Mouse (Mus musculus) heart, postnatal 0 days (tissue): ENCODE measurements at regions not wholly inside any gene's neighbourhood (a gene's known extent, or its start where the extent isn't known, plus 50 kb on each side); places are given as distances from the start of the nearest gene placed in this dataset.
A peak's percentile ranks its signal among the peaks of the same experiment; 100 is the strongest.
"Not testable (repeated sequence)": the region's sequence is repeated elsewhere in the genome, so short reads cannot be mapped to it uniquely, and the experiment has no call there.

Source experiments
- ATAC-seq: fragments of 200-750 bp; cut with Nextera tagmentation; 2 replicates; pipeline ENCODE4 v1.8.0; 2017; ENCODE audit warnings: low read depth, moderate number of reproducible peaks, moderate library complexity; ENCODE audit not compliant: insufficient read depth
- DNase-seq: peaks from one replicate; pipeline ENCODE4 v3.0.0-alpha.2; 2016; ENCODE audit warnings: low spot score
- H3K27ac ChIP-seq: fragments of 300-500 bp; sonication (generic); 2 replicates; pipeline ENCODE4 v1.5.1; 2014; ENCODE audit warnings: low read depth, mild to moderate bottlenecking
- H3K27me3 ChIP-seq: fragments of 300-500 bp; sonication (generic); 2 replicates; pipeline ENCODE4 v1.6.1; 2014; ENCODE audit warnings: low read length, mixed read lengths; ENCODE audit not compliant: control insufficient read depth, insufficient read depth
- H3K36me3 ChIP-seq: fragments of 300-500 bp; sonication (generic); replicated peaks from 2 replicates; pipeline ENCODE4 v1.6.1; 2014; ENCODE audit warnings: low read length, mixed read lengths; ENCODE audit not compliant: control insufficient read depth, insufficient read depth
- H3K4me1 ChIP-seq: fragments of 300-500 bp; sonication (generic); 2 replicates; pipeline ENCODE4 v1.6.1; 2014; ENCODE audit warnings: antibody characterized with exemption; ENCODE audit not compliant: control insufficient read depth, insufficient read depth
- H3K4me2 ChIP-seq: fragments of 300-500 bp; sonication (generic); 2 replicates; pipeline ENCODE4 v1.6.1; 2014; ENCODE audit warnings: low read depth, mild to moderate bottlenecking, low read length, moderate library complexity
- H3K4me3 ChIP-seq: fragments of 300-500 bp; sonication (generic); 2 replicates; pipeline ENCODE4 v1.5.1; 2014; ENCODE audit warnings: low read depth, low read length
- H3K9ac ChIP-seq: fragments of 300-500 bp; sonication (generic); replicated peaks from 2 replicates; pipeline ENCODE4 v1.6.1; 2014; ENCODE audit warnings: low read depth, low read length, mixed read lengths
- H3K9me3 ChIP-seq: fragments of 300-500 bp; sonication (generic); replicated peaks from 2 replicates; pipeline ENCODE4 v1.6.1; 2016; ENCODE audit warnings: low read length; ENCODE audit not compliant: control insufficient read depth
- CTCF ChIP-seq: IDR thresholded peaks from 2 replicates; pipeline ENCODE4 v1.5.1; 2016; ENCODE audit warnings: antibody characterized with exemption, control low read depth, low read depth
- EP300 ChIP-seq: IDR thresholded peaks from 2 replicates; pipeline ENCODE4 v1.6.1; 2016; ENCODE audit warnings: antibody characterized with exemption, low read depth
- WGBS: fragments of 180-500 bp; shearing (Covaris S2); extraction: QIAGEN DNeasy Blood & Tissue Kit; methylation state at CpG from one replicate; pipeline ENCODE4 v1.1.7; 2014; 5-methylcytosine and 5-hydroxymethylcytosine counted together

DNA sequence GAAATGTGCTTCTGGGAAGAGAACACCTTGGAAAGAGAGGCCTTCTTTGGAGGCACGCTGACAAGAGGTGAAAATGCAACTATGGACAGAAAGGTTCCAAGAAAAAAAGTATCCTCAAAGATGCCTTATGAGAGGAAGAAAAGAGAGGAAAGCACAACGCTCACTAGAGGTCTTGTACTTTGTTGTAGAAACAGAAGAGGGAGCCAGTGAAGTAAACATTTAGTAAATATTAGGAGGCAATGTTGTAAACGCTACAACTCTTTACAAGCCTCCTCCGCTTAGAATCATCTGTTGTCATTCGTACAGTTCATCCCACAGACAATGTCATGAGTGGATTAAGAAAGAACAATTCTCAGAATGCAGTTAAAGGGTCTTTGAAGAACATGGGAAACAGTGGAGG, 77.4 kb downstream of the Tfpi2 start:
- H3K27ac ChIP-seq, result no peak overlapping the region
- no peaks in the 10 kb centered on the region for H3K4me1 ChIP-seq
- H3K9ac ChIP-seq, result no peak overlapping the region
- no peak overlapping the region for H3K4me3 ChIP-seq
- no peak for ATAC-seq
- peak; percentile 27 for DNase-seq
- H3K9me3 ChIP-seq, result no peaks in the 10 kb centered on the region
- no peak overlapping the region for H3K4me2 ChIP-seq
- H3K27me3 ChIP-seq, result no peaks in the 10 kb centered on the region
- no peak for TF ChIP-seq EP300
- peak; percentile 26; the same call in 1 of the 2 replicates for TF ChIP-seq CTCF
- no peaks in the 10 kb centered on the region for H3K36me3 ChIP-seq
- 48% methylated on average over 5 of the region's 5 CpGs for WGBS

DNA sequence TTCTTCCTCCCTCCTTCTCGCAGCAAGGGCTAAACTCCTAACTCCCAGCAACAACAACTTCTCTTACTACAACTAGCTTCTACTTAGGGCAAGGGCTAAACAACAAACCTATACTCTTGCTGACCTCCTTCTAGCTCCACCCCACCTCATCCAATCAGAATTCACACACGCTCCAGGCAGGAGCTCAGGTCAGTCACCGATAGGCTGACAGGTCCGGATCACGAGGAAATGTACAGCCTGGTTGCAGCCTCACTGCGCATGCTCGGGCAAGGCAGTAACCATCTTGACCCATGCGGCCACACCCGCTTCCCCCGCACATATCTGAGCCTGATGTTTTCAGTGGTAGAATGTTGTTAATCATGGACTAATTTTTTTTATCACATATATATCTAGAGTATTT, 84.0 kb downstream of the Tfpi2 start:
- no peak for TF ChIP-seq EP300
- TF ChIP-seq CTCF, result no peak
- Histone ChIP-seq H3K9me3 (no peaks in the 10 kb centered on the region), H3K27ac (no peak overlapping the region), H3K9ac (no peak overlapping the region), H3K4me3 (no peak overlapping the region), H3K27me3 (no peaks in the 10 kb centered on the region), H3K4me2 (no peak overlapping the region), H3K36me3 (no peaks in the 10 kb centered on the region), H3K4me1 (no peaks in the 10 kb centered on the region)
- WGBS, result 79% methylated on average over 10 of the region's 10 CpGs
- no peak for ATAC-seq
- no peak for DNase-seq

DNA sequence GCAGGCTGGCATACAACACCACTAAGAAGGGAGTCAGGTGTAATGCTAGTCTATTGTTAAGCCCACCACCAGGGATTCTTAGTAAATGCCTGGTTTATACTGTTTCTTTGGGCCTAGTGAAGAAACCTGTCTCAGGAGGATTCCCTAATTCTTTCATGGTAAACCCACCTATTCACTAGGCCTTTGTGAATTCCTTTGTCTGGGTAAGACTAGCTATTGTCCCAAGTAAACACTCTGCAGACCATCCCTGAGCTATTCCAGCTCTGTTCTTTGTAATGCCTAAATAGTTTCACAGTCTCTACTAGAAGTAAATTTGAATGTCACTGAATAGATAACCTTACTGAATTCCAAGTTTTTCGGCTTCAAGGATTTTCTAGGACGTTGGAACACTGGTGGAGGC, 111.3 kb upstream of the Calcr start:
- not testable (repeated sequence) for H3K27ac ChIP-seq, H3K9me3 ChIP-seq, H3K36me3 ChIP-seq, H3K4me3 ChIP-seq, H3K9ac ChIP-seq, ATAC-seq, H3K4me1 ChIP-seq, H3K27me3 ChIP-seq, H3K4me2 ChIP-seq, DNase-seq
- 60% methylated on average over 2 of the region's 2 CpGs for WGBS

DNA sequence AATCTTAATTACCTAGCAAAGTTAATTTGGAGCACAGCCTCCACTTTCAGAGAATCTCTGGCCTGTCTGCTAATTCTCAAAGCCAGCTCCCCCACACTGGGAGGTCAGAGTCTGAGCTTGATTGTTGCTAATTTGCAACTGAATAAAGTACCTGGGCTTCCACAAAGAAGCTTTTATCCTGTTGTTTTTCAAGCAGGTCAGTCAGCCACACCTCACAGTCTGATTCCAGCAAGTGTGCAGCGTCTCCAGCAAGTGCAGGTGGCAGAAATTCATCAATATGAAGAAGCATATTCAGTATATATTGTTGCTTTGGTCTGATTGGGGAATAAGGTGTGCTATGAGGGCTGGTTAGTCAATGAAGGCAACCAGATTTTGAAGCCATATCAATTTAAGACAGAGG, 110.3 kb upstream of the Calcr start:
- H3K36me3 ChIP-seq, H3K4me1 ChIP-seq, H3K27ac ChIP-seq, H3K9ac ChIP-seq, H3K27me3 ChIP-seq, DNase-seq, ATAC-seq, H3K4me3 ChIP-seq, H3K9me3 ChIP-seq, H3K4me2 ChIP-seq: not testable (repeated sequence)
- 45% methylated on average over 1 of the region's 1 CpGs for WGBS

DNA sequence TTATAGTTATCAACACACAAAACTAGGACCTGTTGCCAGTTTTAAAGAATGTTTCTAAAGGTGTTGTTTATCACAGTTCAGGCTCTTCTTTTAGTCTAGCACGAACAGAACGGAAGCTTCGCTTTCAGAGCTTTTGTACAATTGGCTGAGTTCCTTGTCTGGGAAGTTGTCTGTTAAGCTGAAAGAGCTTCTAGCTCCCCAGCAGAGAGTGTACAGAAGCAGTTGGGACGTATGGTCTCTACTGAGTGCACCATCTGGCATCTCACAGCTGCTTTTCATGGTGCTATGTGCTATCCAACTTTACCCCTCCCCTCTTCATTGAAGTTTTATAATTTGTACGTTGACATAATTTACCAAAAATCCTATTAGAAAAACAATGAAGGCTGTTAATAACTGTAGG, 96.5 kb upstream of the Calcr start:
- Histone ChIP-seq H3K4me3 (no peak overlapping the region), H3K9ac (no peak overlapping the region), H3K27ac (no peak overlapping the region), H3K27me3 (no peaks in the 10 kb centered on the region), H3K36me3 (no peaks in the 10 kb centered on the region), H3K9me3 (no peaks in the 10 kb centered on the region), H3K4me2 (no peak overlapping the region), H3K4me1 (no peaks in the 10 kb centered on the region)
- 76% methylated on average over 5 of the region's 5 CpGs for whole genome bisulfite sequencing
- DNase-seq (no peak), ATAC-seq (no peak)
- TF ChIP-seq EP300 (no peak), CTCF (no peak)

DNA sequence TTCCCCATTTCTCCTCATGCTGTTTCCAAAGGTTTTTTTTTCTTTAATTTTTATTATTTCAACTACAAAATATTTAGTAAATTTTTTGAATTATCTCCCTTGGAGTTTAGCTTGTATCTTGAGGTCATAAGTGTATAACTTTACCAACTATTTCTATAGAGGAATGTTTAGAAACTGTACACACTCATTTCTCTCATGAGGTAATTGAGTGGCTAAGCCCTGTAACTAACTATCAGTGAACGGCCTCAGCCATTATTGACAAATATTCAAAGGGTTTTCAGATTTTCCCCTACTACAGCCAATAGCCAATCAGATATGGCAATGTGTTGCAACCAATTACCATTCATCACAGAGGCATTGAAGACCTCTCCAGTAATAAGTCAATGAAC, 96.1 kb upstream of the Calcr start:
- H3K9me3 ChIP-seq, result no peaks in the 10 kb centered on the region
- no peak overlapping the region for H3K27ac ChIP-seq
- WGBS, result 64% methylated on average over 1 of the region's 1 CpGs
- no peak overlapping the region for H3K4me3 ChIP-seq
- H3K4me2 ChIP-seq, result no peak overlapping the region
- no peaks in the 10 kb centered on the region for H3K4me1 ChIP-seq
- H3K9ac ChIP-seq, result no peak overlapping the region
- no peaks in the 10 kb centered on the region for H3K36me3 ChIP-seq
- DNase-seq (no peak), ATAC-seq (no peak)
- TF ChIP-seq EP300, result no peak
- TF ChIP-seq CTCF, result no peak
- no peaks in the 10 kb centered on the region for H3K27me3 ChIP-seq
